Mouse (Mus musculus) CD4-positive, CD25-positive, alpha-beta regulatory T cell, adult 9 weeks (primary cell): Measurements from ENCODE around the gene Olfr213. TPM values are rescaled to one million over a fixed set of nuclear protein-coding genes. Genes with fewer than 3 reads are reported as not detected.

Source experiments
- polyA plus RNA-seq: library from polyadenylated mRNA; unstranded; fragments of 100-300 nt; shearing (Covaris generic); gene quantifications from one replicate; pipeline ENCODE4 v1.2.1, GENCODE M21; 2017

The Olfr213 gene
- not detected for polyA plus RNA-seq

GRCm38 (mm10) chr6:116538156-116538555, at the start of gene Olfr213:
Olfr213 (plus strand) TSS chr6:116538456.

GRCm38 (mm10) chr6:116488791-116489190, 49.5 kb upstream of the Olfr213 start, which contains the start of gene Olfr211:
Olfr211 (plus strand) TSS chr6:116489091.

GRCm38 (mm10) chr6:116506302-116507003, 31.8 kb upstream of the Olfr213 start, which contains the start of gene Olfr212:
Olfr212 (plus strand) TSS chr6:116506516.

GRCm38 (mm10) chr6:116550841-116551240, 12.6 kb downstream of the Olfr213 start, which contains the start of gene Gm5580:
Gm5580 (plus strand) TSS chr6:116551141.

GRCm38 (mm10) chr6:116553935-116554334, 15.7 kb downstream of the Olfr213 start, which contains the start of gene Olfr214:
Olfr214 (plus strand) TSS chr6:116554235.

DNA sequence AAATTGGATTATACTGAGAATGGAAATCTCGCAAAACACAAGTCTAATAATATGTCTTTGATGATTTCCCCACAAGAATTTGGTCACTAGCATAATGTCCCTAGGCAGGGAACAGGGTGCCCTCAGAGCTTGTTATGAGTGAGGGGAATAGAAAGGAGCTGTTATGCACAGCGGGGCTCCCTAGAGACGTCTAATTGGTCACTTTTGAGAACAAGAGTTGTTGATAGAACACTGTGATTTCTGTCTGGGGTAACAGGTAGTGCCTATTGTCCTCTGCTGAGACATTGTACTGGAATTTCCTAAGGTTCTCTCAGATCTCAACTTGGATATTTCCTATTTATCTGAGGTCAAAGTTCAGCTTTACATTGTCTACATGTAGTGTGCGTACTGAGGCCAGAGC, 45.8 kb downstream of the Olfr213 start, which contains the start of gene Olfr215:
Gene Olfr215 (minus strand): TSS at position 101 of the 400 bp plus-strand sequence.

Other genes starting within 250 kb of the Olfr213 start
- gene March8, start 200.4 kb upstream of the Olfr213 start, polyA plus RNA-seq: 0.45 TPM
- gene Alox5, start 77.3 kb upstream of the Olfr213 start, polyA plus RNA-seq: not detected
- not detected for gene Olfr211, start 49.4 kb upstream of the Olfr213 start, polyA plus RNA-seq
- not detected for gene Olfr212, start 31.9 kb upstream of the Olfr213 start, polyA plus RNA-seq
- 0.35 TPM for gene Gm5580, start 12.7 kb downstream of the Olfr213 start, polyA plus RNA-seq
- gene Olfr214, start 15.8 kb downstream of the Olfr213 start, polyA plus RNA-seq: not detected
- not detected for gene Olfr215, start 45.7 kb downstream of the Olfr213 start, polyA plus RNA-seq
- 45.2 TPM for gene Zfp422, start 90.5 kb downstream of the Olfr213 start, polyA plus RNA-seq
- gene Depp1, start 112.2 kb downstream of the Olfr213 start, polyA plus RNA-seq: not detected
- gene Rassf4, start 135.5 kb downstream of the Olfr213 start, polyA plus RNA-seq: 1.8 TPM
- gene Tmem72, start 178.5 kb downstream of the Olfr213 start, polyA plus RNA-seq: 0.01 TPM